Mouse (Mus musculus) megakaryocyte, embryonic 14.5 days (primary cell): ENCODE measurements around the gene Fads2. TPM values are rescaled to one million over a fixed set of nuclear protein-coding genes. Genes with fewer than 3 reads are reported as not detected.
A peak's percentile ranks its signal among the peaks of the same experiment; 100 is the strongest.
"Not testable (repeated sequence)": the region's sequence is repeated elsewhere in the genome, so short reads cannot be mapped to it uniquely, and the experiment has no call there.

ENCODE experiments used
- H3K27me3 ChIP-seq: replicated peaks from 2 replicates; pipeline ENCODE3; 2012; ENCODE audit warnings: inconsistent platforms
- H3K36me3 ChIP-seq: replicated peaks from 2 replicates; pipeline ENCODE3; 2012; ENCODE audit warnings: low read length, inconsistent platforms, mixed read lengths
- H3K4me1 ChIP-seq: 2 replicates; pipeline ENCODE4 v1.6.1; 2012; ENCODE audit warnings: inconsistent platforms
- H3K4me3 ChIP-seq: replicated peaks from 2 replicates; pipeline ENCODE3; 2012; ENCODE audit warnings: moderate library complexity, mild to moderate bottlenecking, inconsistent platforms
- H3K9me3 ChIP-seq: 2 replicates; pipeline ENCODE4 v1.6.1; 2012; ENCODE audit warnings: inconsistent platforms
- FLI1 ChIP-seq: IDR thresholded peaks from 2 replicates; pipeline ENCODE4 v1.6.1; 2012; ENCODE audit warnings: low read length, inconsistent platforms, mixed read lengths
- GATA1 ChIP-seq: IDR thresholded peaks from 3 replicates; pipeline ENCODE4 v1.6.1; 2012; ENCODE audit warnings: mixed read lengths, low read length, inconsistent platforms, borderline replicate concordance
- polyA plus RNA-seq: library from polyadenylated mRNA; stranded (reverse); fragments of >175 nt; gene quantifications from 2 replicates; pipeline ENCODE4 v1.2.3, GENCODE M21; 2012; ENCODE audit warnings: low replicate concordance; ENCODE audit not compliant: insufficient read depth

Gene Fads2
- 111 and 271 TPM in 2 replicates for polyA plus RNA-seq

DNA sequence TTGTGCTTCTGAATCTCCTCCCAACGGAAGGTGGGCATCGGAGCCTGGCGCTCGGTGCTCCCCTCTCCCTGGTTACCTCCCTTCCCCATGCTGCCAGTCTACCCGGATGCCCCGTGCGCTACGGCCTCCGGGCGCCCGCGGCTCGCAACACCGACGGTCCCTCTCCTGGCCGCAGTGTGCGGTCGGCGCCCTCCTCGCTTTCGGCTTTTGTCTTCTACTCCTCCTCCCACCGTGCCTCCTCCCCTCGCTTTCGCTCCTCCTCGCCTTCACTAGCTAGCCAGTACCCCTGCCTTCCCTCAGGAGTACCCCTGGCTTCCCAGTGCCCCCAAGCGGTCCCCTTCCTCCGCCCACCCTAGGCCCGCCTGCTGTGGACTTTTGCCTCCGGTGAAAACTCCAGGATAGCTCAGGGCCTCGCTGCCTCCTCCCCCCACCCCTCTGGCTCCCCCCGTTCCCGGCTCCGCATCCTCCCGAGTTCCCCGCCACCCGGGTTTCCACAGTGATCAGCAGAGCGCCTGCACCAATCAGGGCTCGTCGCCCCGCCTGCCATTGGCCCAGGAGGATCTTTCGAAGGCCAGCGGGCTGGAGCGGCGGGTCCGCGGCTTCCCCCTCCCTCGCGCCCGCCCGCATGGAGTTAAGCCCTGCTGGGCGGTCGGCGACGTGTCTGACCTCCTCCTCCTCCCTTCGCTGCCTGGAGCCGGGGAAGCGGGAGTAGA is at the start of gene Fads2:
Gene Fads2 (minus strand): TSS at position 406 of the 713 bp plus-strand sequence.
- H3K4me1 ChIP-seq = peaks cover 82% of the 10 kb centered on the region
- no peaks in the 10 kb centered on the region for H3K27me3 ChIP-seq
- H3K36me3 ChIP-seq = peaks cover 39% of the 10 kb centered on the region
- no peaks in the 10 kb centered on the region for H3K9me3 ChIP-seq
- TF ChIP-seq GATA1 (no peak), FLI1 (no peak)
- H3K4me3 ChIP-seq = peak within 1 kb of the TSS; percentile 100

DNA sequence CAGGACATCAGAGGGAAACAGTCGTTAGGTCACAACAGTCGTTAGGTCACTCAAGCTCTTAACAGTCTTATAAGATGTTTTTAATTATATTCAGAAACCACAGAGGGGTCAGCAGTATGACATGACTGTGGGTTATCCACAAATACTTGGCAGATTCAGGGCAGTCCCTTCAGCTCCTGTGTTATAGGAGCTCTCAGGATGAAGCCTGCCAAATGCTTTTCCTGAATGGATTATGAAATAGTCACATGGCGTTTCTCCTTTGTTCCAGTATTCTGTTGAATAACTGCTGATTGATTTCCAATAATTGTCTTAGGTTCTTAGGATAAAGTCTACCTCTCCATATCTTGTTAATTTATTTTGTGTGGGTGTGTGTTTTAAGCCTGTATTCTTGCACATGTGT is 47.6 kb upstream of the Fads2 start:
- Histone ChIP-seq H3K9me3 (no peaks in the 10 kb centered on the region), H3K4me3 (no peak overlapping the region)
- TF ChIP-seq FLI1 (no peak), GATA1 (no peak)

DNA sequence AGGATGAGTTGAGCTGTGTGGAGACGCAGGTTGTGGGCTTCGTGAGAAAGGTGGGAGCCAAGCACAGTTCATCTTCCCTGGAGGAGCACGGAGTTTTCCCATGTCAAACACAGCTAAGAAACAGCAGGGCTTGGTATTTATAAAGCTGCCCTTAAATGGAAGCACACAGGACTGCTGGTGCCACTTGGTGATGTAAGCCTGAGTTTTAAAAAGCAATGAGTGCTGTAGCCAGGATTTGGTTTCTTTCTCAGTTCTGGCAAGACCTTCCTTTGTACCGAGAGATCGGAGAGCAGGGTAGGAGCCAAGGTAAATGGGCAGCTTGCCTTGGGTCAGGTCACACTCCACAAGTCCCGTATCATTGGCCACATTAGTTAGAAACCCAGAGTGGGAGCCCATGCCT is 47.0 kb upstream of the Fads2 start:
- no peaks in the 10 kb centered on the region for H3K9me3 ChIP-seq
- H3K4me1 ChIP-seq = peaks cover 31% of the 10 kb centered on the region
- TF ChIP-seq GATA1 = no peak
- TF ChIP-seq FLI1 = no peak
- H3K36me3 ChIP-seq = no peaks in the 10 kb centered on the region
- H3K4me3 ChIP-seq = no peak overlapping the region
- peaks cover 15% of the 10 kb centered on the region for H3K27me3 ChIP-seq

More for the DNA sequence above, 47.6 kb upstream of the Fads2 start:
- Histone ChIP-seq H3K36me3 (no peaks in the 10 kb centered on the region), H3K4me1 (peaks cover 30% of the 10 kb centered on the region), H3K27me3 (peaks cover 15% of the 10 kb centered on the region)

DNA sequence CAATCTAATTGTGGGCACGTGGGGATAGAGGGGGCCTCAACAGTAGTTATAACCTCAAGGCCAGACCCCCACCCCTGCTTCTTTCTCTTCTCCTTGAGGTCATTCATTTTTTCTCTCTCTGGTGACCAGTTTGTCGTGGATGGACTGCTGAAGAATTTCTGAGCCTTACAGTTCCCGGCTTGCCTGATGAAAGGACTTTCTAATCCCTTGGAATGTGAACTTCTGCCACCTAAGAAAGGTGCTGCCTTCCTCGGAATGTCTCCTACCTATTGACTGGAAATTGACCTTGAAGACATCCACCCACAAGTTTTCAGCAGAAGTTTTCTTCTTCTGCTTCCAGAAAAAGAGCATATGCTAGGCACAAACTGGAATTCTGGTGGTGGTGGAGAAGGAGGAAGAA is 42.9 kb upstream of the Fads2 start:
- H3K27me3 ChIP-seq = peaks cover 22% of the 10 kb centered on the region

DNA sequence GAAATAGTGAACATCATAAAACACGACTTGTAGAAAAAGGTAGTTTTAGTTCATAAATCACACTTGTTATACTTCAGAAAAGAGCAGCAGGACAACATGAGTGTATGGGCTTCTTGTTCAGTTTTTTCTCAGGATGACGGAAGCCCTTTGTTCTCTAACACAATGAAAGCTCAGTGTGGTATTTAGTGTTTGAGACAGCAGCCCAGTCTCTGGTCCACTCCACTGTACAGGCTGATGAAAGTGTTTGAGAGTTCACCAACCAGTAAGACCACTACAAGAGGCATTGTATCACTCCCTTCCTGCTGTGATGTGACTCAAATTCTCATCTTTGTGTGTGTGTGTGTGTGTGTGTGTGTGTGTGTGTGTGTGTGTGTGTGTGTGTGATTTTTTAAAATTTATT is 42.1 kb upstream of the Fads2 start:
- peaks cover 27% of the 10 kb centered on the region for H3K4me1 ChIP-seq
- H3K36me3 ChIP-seq = no peaks in the 10 kb centered on the region
- TF ChIP-seq FLI1 = no peak
- TF ChIP-seq GATA1 = no peak
- no peak overlapping the region for H3K4me3 ChIP-seq
- H3K9me3 ChIP-seq = no peaks in the 10 kb centered on the region
- peaks cover 22% of the 10 kb centered on the region for H3K27me3 ChIP-seq

More for the DNA sequence above, 42.9 kb upstream of the Fads2 start:
- Histone ChIP-seq H3K4me3 (no peak overlapping the region), H3K36me3 (no peaks in the 10 kb centered on the region), H3K4me1 (peaks cover 34% of the 10 kb centered on the region), H3K9me3 (no peaks in the 10 kb centered on the region)
- TF ChIP-seq GATA1 (no peak), FLI1 (no peak)

DNA sequence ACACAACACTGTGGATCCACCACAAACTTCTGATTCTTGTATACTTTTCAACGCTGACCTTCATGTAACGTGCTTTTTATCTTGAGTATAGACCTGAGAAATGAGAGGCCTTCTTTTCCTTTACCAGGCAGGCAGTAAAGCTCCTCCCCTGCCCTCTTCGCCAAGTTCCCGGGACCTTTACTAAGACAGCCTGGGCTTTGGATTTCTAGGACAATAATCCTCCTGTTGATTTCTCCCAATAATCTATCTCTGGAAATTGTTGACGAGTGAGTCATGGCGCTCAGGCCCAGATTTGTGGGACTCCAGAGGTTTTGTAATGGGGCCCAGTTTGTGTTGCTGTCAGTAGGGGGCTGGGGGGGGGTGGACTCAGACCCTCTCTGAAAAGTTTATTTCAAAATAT is 38.2 kb upstream of the Fads2 start:
- peaks cover 25% of the 10 kb centered on the region for H3K4me1 ChIP-seq
- H3K36me3 ChIP-seq = no peaks in the 10 kb centered on the region
- no peaks in the 10 kb centered on the region for H3K9me3 ChIP-seq
- TF ChIP-seq GATA1 = no peak
- TF ChIP-seq FLI1 = no peak
- no peak overlapping the region for H3K4me3 ChIP-seq
- H3K27me3 ChIP-seq = peaks cover 18% of the 10 kb centered on the region

DNA sequence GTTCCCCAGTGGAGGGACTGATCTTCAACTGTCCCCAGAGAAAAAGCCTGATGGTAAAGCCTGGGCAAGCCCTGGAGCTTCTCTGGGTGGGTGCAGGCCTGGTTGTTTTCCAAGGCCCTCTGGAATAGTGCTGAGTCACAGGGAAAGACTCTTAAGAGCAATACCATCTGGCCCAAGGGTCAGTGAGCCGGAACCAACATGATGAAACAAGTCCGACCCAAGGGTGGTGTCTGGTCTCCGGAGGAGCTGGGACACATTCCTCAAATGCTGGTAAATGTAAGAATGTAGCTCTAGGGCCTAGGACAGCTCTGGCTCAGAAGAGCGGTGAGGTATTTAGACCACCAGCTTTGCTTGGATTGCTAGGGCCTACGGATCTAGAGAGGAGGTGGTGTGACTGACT is 35.9 kb upstream of the Fads2 start:
- Histone ChIP-seq H3K27me3 (peaks cover 10% of the 10 kb centered on the region), H3K4me3 (no peak overlapping the region), H3K9me3 (no peaks in the 10 kb centered on the region), H3K4me1 (peaks cover 31% of the 10 kb centered on the region), H3K36me3 (no peaks in the 10 kb centered on the region)
- no peak for TF ChIP-seq GATA1
- TF ChIP-seq FLI1 = no peak

DNA sequence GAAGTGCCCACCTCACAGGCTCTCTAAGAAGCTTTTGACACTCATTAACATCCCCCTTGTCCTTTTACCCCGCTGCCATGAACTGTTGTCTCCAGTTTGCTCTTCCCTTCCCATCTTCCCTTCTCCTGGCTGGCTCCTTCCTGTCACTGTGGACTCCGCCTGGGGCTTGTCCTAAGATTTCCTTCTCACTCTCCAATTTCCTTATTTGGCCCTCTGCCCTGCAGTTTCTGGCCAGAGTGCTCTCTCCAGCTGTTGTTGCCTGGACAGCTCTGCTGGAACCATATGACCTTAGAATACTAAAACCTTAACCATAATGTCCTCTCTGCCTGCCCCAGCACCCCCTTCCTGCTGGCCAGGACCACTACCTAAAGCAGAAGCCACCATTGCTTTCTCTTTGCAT is 33.1 kb upstream of the Fads2 start:
- peaks cover 6% of the 10 kb centered on the region; the same call in 1 of the 2 replicates for H3K9me3 ChIP-seq
- H3K4me3 ChIP-seq = no peak overlapping the region
- H3K4me1 ChIP-seq = peaks cover 27% of the 10 kb centered on the region
- H3K36me3 ChIP-seq = no peaks in the 10 kb centered on the region
- TF ChIP-seq FLI1 = no peak
- no peak for TF ChIP-seq GATA1
- H3K27me3 ChIP-seq = peaks cover 2% of the 10 kb centered on the region

DNA sequence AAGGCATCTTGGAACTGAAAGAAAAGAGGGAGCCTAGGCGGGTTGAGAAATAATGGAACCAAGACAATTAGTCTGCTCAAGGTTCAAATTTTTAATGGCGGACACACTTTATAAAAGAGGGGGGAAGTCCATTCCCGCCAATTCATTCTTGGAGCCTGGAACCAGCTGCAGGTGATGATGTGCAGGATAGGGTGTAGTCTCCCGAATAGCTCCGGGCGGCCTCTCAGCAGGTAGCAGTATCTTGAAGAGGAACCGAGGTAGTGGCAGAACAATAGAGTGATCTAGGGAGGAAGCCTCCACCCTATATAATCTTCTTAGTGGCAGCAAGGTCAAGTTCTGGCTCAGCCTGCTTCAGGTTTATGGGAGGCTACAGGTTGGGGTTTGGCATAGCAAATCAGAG is 28.0 kb upstream of the Fads2 start:
- not testable (repeated sequence) for H3K4me3 ChIP-seq, H3K36me3 ChIP-seq
- Histone ChIP-seq H3K9me3 (peaks cover 10% of the 10 kb centered on the region; the same call in 1 of the 2 replicates), H3K4me1 (peaks cover 19% of the 10 kb centered on the region), H3K27me3 (peaks cover 18% of the 10 kb centered on the region)

DNA sequence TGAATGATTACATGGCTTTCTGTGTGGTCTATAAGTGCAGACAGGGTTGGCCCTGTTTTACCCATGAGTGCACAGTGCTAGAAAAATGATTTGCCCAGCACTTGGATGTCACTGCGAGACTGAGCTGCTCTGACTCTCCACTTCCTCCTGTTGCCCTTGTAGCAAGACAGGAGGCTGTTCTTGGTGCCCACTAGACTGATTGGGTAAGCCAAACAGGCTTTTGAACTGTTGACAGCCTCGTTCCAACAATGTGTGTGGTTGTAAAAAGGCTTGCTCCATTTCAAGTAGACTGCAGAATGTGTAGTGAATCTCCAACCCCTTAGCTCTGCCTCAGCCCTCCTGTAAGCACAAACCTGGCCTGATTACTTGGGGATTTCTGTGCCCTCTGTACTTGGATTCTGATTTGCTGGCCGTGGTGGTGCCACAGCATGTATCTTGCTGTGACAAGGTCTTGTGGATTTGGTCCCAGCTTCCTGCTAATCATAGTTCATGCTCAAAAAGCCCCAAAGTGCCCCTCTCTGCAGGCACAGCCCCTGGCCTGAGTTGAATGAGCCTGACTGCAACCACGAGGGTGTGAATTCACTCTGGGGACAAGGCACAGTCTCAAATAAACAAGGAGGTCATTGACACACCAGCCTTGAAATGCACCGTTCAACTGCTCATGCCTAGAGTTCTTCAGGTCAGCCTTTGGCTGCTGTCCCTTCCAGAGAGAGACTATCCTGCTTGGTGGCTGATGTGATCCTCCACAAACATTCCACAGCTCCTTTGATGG is 25.1 kb upstream of the Fads2 start:
- Histone ChIP-seq H3K4me3 (no peak overlapping the region), H3K27me3 (peaks cover 25% of the 10 kb centered on the region), H3K9me3 (peaks cover 10% of the 10 kb centered on the region; the same call in 1 of the 2 replicates), H3K4me1 (peaks cover 12% of the 10 kb centered on the region), H3K36me3 (no peaks in the 10 kb centered on the region)
- TF ChIP-seq GATA1 (no peak), FLI1 (no peak)
